Mouse (Mus musculus): ENCODE measurements around the gene Rhof.

DNA sequence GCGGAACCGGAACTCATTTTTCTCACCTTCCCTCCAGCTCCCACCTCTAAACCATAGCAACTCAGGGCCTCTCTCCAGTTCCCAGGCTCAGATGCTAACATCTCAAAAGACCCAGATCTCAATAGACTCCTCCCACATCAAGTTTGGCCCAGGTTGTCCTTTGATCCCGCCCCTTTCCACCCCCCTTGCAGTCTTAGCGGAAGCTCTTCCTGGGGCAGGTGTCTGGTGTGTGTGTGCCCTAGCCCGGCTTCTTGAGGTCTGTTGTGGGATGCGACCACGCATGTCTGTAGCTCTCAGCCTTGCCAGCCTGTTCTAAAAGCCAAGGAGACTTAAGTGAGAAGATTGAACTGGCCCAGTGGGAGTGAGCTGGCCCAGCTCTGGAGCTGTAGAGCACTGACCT is 18.1 kb upstream of the Rhof start:
- TF ChIP-seq POLR2A (IDR thresholded peaks at IDR 0.05; ENCODE audit: borderline replicate concordance, extremely low read depth, insufficient read depth, insufficient read length, poor library complexity, severe bottlenecking), result no peak
- TF ChIP-seq CTCF (IDR thresholded peaks at IDR 0.05; ENCODE audit: borderline replicate concordance, extremely low read depth, insufficient read depth, insufficient read length), result no peak

All from brain, embryonic 14.5 days (tissue).